Mouse (Mus musculus) 416B (cell line): ENCODE measurements at regions not wholly inside any gene's neighbourhood (a gene's known extent, or its start where the extent isn't known, plus 50 kb on each side); places are given as distances from the start of the nearest gene placed in this dataset.
A peak's percentile ranks its signal among the peaks of the same experiment; 100 is the strongest.

Source experiments
- DNase-seq: peaks from one replicate; pipeline ENCODE4 v3.0.0; 2011; ENCODE audit warnings: low read depth

GRCm38 (mm10) chr3:142941319-142942024, 59.7 kb upstream of the Pkn2 start:
- no peak for DNase-seq

GRCm38 (mm10) chr3:142940874-142941273, 59.1 kb upstream of the Pkn2 start:
- no peak for DNase-seq

- DNase-seq: no peak
These were observed 58.0 kb upstream of the Pkn2 start for GRCm38 (mm10) chr3:142939773-142940172.

- DNase-seq: peak; percentile 90
These were observed 54.1 kb upstream of the Pkn2 start for GRCm38 (mm10) chr3:142935949-142936348.

- no peak for DNase-seq
These were observed 52.5 kb upstream of the Pkn2 start for GRCm38 (mm10) chr3:142934326-142934725.

- no peak for DNase-seq
These were observed 52.0 kb upstream of the Pkn2 start for GRCm38 (mm10) chr3:142933684-142934259.
